Mouse (Mus musculus) MEL (cell line): ENCODE results near the gene Kdm7a. TPM values are rescaled to one million over a fixed set of nuclear protein-coding genes. Genes with fewer than 3 reads are reported as not detected.

Experiments
- DNase-seq: peaks from one replicate; pipeline ENCODE4 v3.0.0; 2011; ENCODE audit warnings: low read depth, low spot score
- H3K27ac ChIP-seq: 2 replicates; pipeline ENCODE4 v1.5.1; 2012; ENCODE audit warnings: low read depth, mild to moderate bottlenecking, control low read depth, low read length, moderate library complexity; ENCODE audit not compliant: control insufficient read depth
- H3K27me3 ChIP-seq, 2 experiments: fragments of 150-350 bp in 1 of 2; sonication (generic) in 1 of 2; 2 replicates each; pipeline ENCODE4 v1.6.1; 2012; ENCODE audit warnings: low read length in 2 of 2, mild to moderate bottlenecking in 2 of 2, improper control_type of control experiment in 1 of 2, moderate library complexity in 1 of 2; ENCODE audit not compliant: insufficient read depth in 2 of 2, control insufficient read depth in 1 of 2
- H3K36me3 ChIP-seq, 2 experiments: 2 replicates each; pipeline ENCODE4 v1.6.1; 2012 to 2014; ENCODE audit warnings: low read length in 2 of 2, improper control_type of control experiment in 1 of 2, inconsistent platforms in 1 of 2, mild to moderate bottlenecking in 1 of 2; ENCODE audit not compliant: insufficient read depth in 2 of 2, control insufficient read depth in 1 of 2
- H3K4me1 ChIP-seq, 2 experiments: fragments of 150-350 bp in 1 of 2; sonication (generic) in 1 of 2; 2 replicates each; pipeline ENCODE4 v1.6.1; 2012; ENCODE audit warnings: low read length in 2 of 2, improper control_type of control experiment in 1 of 2, mild to moderate bottlenecking in 1 of 2; ENCODE audit not compliant: insufficient read depth in 2 of 2, control insufficient read depth in 1 of 2
- H3K4me3 ChIP-seq, 2 experiments: fragments of 150-350 bp in 1 of 2; sonication (generic) in 1 of 2; 2 replicates each; pipeline ENCODE4 v1.5.1; 2012; ENCODE audit warnings: low read depth in 2 of 2, low read length in 2 of 2, mild to moderate bottlenecking in 2 of 2, moderate library complexity in 2 of 2, control low read depth in 1 of 2, improper control_type of control experiment in 1 of 2; ENCODE audit not compliant: control insufficient read depth in 1 of 2, insufficient read depth in 1 of 2
- H3K79me2 ChIP-seq: 2 replicates; pipeline ENCODE4 v1.6.1; 2012; ENCODE audit warnings: mild to moderate bottlenecking, low read length, moderate library complexity; ENCODE audit not compliant: control insufficient read depth, poor library complexity, insufficient read depth
- H3K9ac ChIP-seq: 2 replicates; pipeline ENCODE4 v1.6.1; 2012; ENCODE audit warnings: low read depth, mild to moderate bottlenecking, control low read depth, low read length, moderate library complexity; ENCODE audit not compliant: control insufficient read depth, poor library complexity, severe bottlenecking
- H3K9me3 ChIP-seq: fragments of 150-350 bp; sonication (generic); replicated peaks from 2 replicates; pipeline ENCODE4 v1.6.1; 2012; ENCODE audit warnings: mild to moderate bottlenecking, low read length, improper control_type of control experiment, moderate library complexity; ENCODE audit not compliant: insufficient read depth
- BHLHE40 ChIP-seq: IDR thresholded peaks from 2 replicates; pipeline ENCODE4 v1.6.1; 2012; ENCODE audit warnings: low read depth, mild to moderate bottlenecking, inconsistent platforms, low read length, improper control_type of control experiment, borderline replicate concordance
- CHD1 ChIP-seq: IDR thresholded peaks from 2 replicates; pipeline ENCODE4 v1.6.1; 2012; ENCODE audit warnings: low read depth, mild to moderate bottlenecking, inconsistent platforms, low read length, improper control_type of control experiment
- E2F4 ChIP-seq: IDR thresholded peaks from 2 replicates; pipeline ENCODE4 v1.6.1; 2011; ENCODE audit warnings: low read depth, low read length, improper control_type of control experiment, borderline replicate concordance
- ELF1 ChIP-seq: IDR thresholded peaks from 2 replicates; pipeline ENCODE4 v1.6.1; 2014; ENCODE audit warnings: low read depth, mild to moderate bottlenecking, inconsistent platforms, low read length, improper control_type of control experiment, moderate library complexity
- EP300 ChIP-seq, 2 experiments: IDR thresholded peaks; 2 replicates each; pipeline ENCODE4 v1.6.1; 2011; ENCODE audit warnings: improper control_type of control experiment in 2 of 2, low read length in 2 of 2, low read depth in 1 of 2, mild to moderate bottlenecking in 1 of 2
- ETS1 ChIP-seq: IDR thresholded peaks from 2 replicates; pipeline ENCODE4 v1.6.1; 2012; ENCODE audit warnings: low read depth, mild to moderate bottlenecking, inconsistent platforms, low read length, improper control_type of control experiment, moderate library complexity
- GABPA ChIP-seq: IDR thresholded peaks from 2 replicates; pipeline ENCODE4 v1.6.1; 2012; ENCODE audit warnings: low read depth, mild to moderate bottlenecking, inconsistent platforms, low read length, improper control_type of control experiment, moderate library complexity
- GATA1 ChIP-seq: IDR thresholded peaks from 2 replicates; pipeline ENCODE4 v1.6.1; 2011; ENCODE audit warnings: low read depth, low read length, improper control_type of control experiment
- HCFC1 ChIP-seq: IDR thresholded peaks from 2 replicates; pipeline ENCODE4 v1.6.1; 2012; ENCODE audit warnings: low read depth, mild to moderate bottlenecking, inconsistent platforms, low read length, improper control_type of control experiment, moderate library complexity
- KAT2A ChIP-seq: conservative IDR thresholded peaks from 2 replicates; pipeline ENCODE4 v1.6.1; 2012; ENCODE audit warnings: low read depth, low read length, improper control_type of control experiment, inconsistent platforms
- MAFK ChIP-seq: IDR thresholded peaks from 2 replicates; pipeline ENCODE4 v1.6.1; 2011; ENCODE audit warnings: low read depth, mild to moderate bottlenecking, low read length, improper control_type of control experiment, borderline replicate concordance
- MAX ChIP-seq: IDR thresholded peaks from 2 replicates; pipeline ENCODE4 v1.6.1; 2011; ENCODE audit warnings: low read length, improper control_type of control experiment
- MAZ ChIP-seq: IDR thresholded peaks from 2 replicates; pipeline ENCODE4 v1.6.1; 2012; ENCODE audit warnings: low read depth, mild to moderate bottlenecking, inconsistent platforms, low read length, improper control_type of control experiment
- MEF2A ChIP-seq: IDR thresholded peaks from 2 replicates; pipeline ENCODE4 v1.6.1; 2014; ENCODE audit warnings: low read depth, mild to moderate bottlenecking, inconsistent platforms, low read length, improper control_type of control experiment; ENCODE audit not compliant: poor library complexity, insufficient replicate concordance, severe bottlenecking; ENCODE audit errors: extremely low read depth
- MXI1 ChIP-seq: IDR thresholded peaks from 2 replicates; pipeline ENCODE4 v1.6.1; 2011; ENCODE audit warnings: mild to moderate bottlenecking, low read depth, low read length, improper control_type of control experiment
- MYB ChIP-seq: IDR thresholded peaks from 2 replicates; pipeline ENCODE4 v1.6.1; 2011; ENCODE audit warnings: mild to moderate bottlenecking, low read depth, low read length, improper control_type of control experiment
- MYC ChIP-seq: IDR thresholded peaks from 2 replicates; pipeline ENCODE4 v1.6.1; 2011; ENCODE audit warnings: low read depth, mild to moderate bottlenecking, low read length, improper control_type of control experiment, moderate library complexity
- NELFE ChIP-seq: IDR thresholded peaks from 2 replicates; pipeline ENCODE4 v1.6.1; 2011; ENCODE audit warnings: low read depth, low read length, improper control_type of control experiment
- NRF1 ChIP-seq: IDR thresholded peaks from 2 replicates; pipeline ENCODE4 v1.6.1; 2014; ENCODE audit warnings: low read depth, mild to moderate bottlenecking, inconsistent platforms, low read length, improper control_type of control experiment, moderate library complexity; ENCODE audit not compliant: poor library complexity, insufficient read depth, severe bottlenecking
- POLR2AphosphoS2 ChIP-seq: IDR thresholded peaks from 2 replicates; pipeline ENCODE4 v1.6.1; 2011; ENCODE audit warnings: low read length, improper control_type of control experiment
- POLR2AphosphoS5 ChIP-seq: IDR thresholded peaks from 2 replicates; pipeline ENCODE4 v1.6.1; 2012; ENCODE audit warnings: low read depth, borderline replicate concordance, mild to moderate bottlenecking, inconsistent platforms, low read length, moderate library complexity, mixed read lengths
- RCOR1 ChIP-seq: IDR thresholded peaks from 2 replicates; pipeline ENCODE4 v1.6.1; 2012; ENCODE audit warnings: low read depth, mild to moderate bottlenecking, inconsistent platforms, low read length, improper control_type of control experiment
- SIN3A ChIP-seq: IDR thresholded peaks from 2 replicates; pipeline ENCODE4 v1.6.1; 2012; ENCODE audit warnings: low read length, improper control_type of control experiment, inconsistent platforms
- SMC3 ChIP-seq: IDR thresholded peaks from 2 replicates; pipeline ENCODE4 v1.6.1; 2011; ENCODE audit warnings: low read depth, low read length, improper control_type of control experiment
- TAL1 ChIP-seq: IDR thresholded peaks from 2 replicates; pipeline ENCODE4 v1.6.1; 2012; ENCODE audit warnings: mild to moderate bottlenecking, inconsistent platforms, low read length, moderate library complexity, mixed read lengths
- TCF12 ChIP-seq: IDR thresholded peaks from 2 replicates; pipeline ENCODE4 v1.6.1; 2014; ENCODE audit warnings: low read depth, mild to moderate bottlenecking, inconsistent platforms, low read length, improper control_type of control experiment, moderate library complexity
- UBTF ChIP-seq: IDR thresholded peaks from 2 replicates; pipeline ENCODE4 v1.6.1; 2012; ENCODE audit warnings: low read depth, mild to moderate bottlenecking, inconsistent platforms, low read length, improper control_type of control experiment, moderate library complexity, borderline replicate concordance; ENCODE audit not compliant: insufficient read depth
- USF1 ChIP-seq: IDR thresholded peaks from 2 replicates; pipeline ENCODE4 v1.6.1; 2014; ENCODE audit warnings: low read depth, mild to moderate bottlenecking, inconsistent platforms, low read length, improper control_type of control experiment, moderate library complexity
- USF2 ChIP-seq, 2 experiments: IDR thresholded peaks; 2 replicates each; pipeline ENCODE4 v1.6.1; 2011 to 2012; ENCODE audit warnings: improper control_type of control experiment in 2 of 2, low read length in 2 of 2, borderline replicate concordance in 1 of 2, inconsistent platforms in 1 of 2, low read depth in 1 of 2, mild to moderate bottlenecking in 1 of 2; ENCODE audit not compliant: insufficient read depth in 1 of 2
- ZC3H11A ChIP-seq: IDR thresholded peaks from 2 replicates; pipeline ENCODE4 v1.6.1; 2012; ENCODE audit warnings: low read depth, mild to moderate bottlenecking, inconsistent platforms, low read length, improper control_type of control experiment
- ZKSCAN1 ChIP-seq: IDR thresholded peaks from 2 replicates; pipeline ENCODE4 v1.6.1; 2012; ENCODE audit warnings: low read depth, mild to moderate bottlenecking, inconsistent platforms, low read length, improper control_type of control experiment, moderate library complexity
- ZMIZ1 ChIP-seq: IDR thresholded peaks from 2 replicates; pipeline ENCODE4 v1.6.1; 2012; ENCODE audit warnings: low read depth, mild to moderate bottlenecking, inconsistent platforms, low read length, improper control_type of control experiment, moderate library complexity
- ZNF384 ChIP-seq: IDR thresholded peaks from 2 replicates; pipeline ENCODE4 v1.6.1; 2012; ENCODE audit warnings: low read depth, mild to moderate bottlenecking, inconsistent platforms, low read length, improper control_type of control experiment
- polyA plus RNA-seq, 2 experiments: library from polyadenylated mRNA; stranded (reverse) in 1 of 2; unstranded in 1 of 2; fragments of >175 nt in 1 of 2; fragments of >200 nt in 1 of 2; gene quantifications; 2 replicates each; pipeline versions ENCODE4 v1.2.1 to v1.2.4; 2012; ENCODE audit warnings: low replicate concordance in 2 of 2, low read depth in 1 of 2; ENCODE audit not compliant: insufficient read length in 2 of 2, insufficient read depth in 1 of 2, missing spikeins in 1 of 2
- total RNA-seq: library from RNA; depleted of rRNA; stranded (reverse); fragments of 300-350 nt; gene quantifications from 2 replicates; pipeline ENCODE4 v1.2.3, GENCODE M21; 2012

Kdm7a gene
- total and polyA plus RNA-seq, 3 experiments: 1.7 to 2.5 TPM; not detected in 1

- TF ChIP-seq EP300 (IDR thresholded peaks at IDR 0.05; ENCODE audit: low read depth in 1 of 2, low read length in 2 of 2) (0 out of 4 replicates have a peak, but pooled peaks of 1 of the 2 experiments have one; percentile 7), ZC3H11A (peak; percentile 3; the same call in 1 of the 2 replicates), TAL1 (no peak), GABPA (no peak)
Measured at GRCm38 (mm10) chr6:39205064-39205649, 1.4 kb downstream of the Kdm7a start (continued).

DNA sequence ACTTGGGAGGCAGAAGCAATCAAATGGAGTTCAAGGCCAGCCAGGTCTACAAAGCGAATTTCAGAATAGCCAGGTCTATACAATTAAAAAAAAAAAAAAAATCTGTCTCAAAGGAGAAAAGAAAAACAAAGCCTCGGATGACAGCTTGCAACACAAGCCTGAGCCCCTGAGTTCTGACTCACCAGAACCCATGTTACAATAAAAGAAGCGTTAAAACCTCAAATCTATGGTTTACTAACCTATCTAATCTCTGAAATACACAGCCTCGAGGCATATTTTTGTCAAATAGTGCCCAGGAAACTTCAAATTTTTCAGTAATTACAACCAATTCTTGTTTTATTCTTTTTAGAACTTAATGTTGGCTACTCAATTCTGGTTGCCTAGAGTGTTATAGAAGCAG lies 2.1 kb downstream of the Kdm7a start:
- peak overlapping the region; percentile 41; the same call in 1 of the 2 replicates for H3K27ac ChIP-seq
- no peaks in the 10 kb centered on the region for H3K27me3 ChIP-seq
- peaks cover 0 to 12% of the 10 kb centered on the region in 2 experiments; a peak in 2 of 4 replicates for H3K36me3 ChIP-seq
- H3K9me3 ChIP-seq: no peaks in the 10 kb centered on the region
- H3K4me1 ChIP-seq: peaks cover 10 to 13% of the 10 kb centered on the region in 2 experiments
- H3K4me3 ChIP-seq: peak overlapping the region; percentile 3 to 52
- H3K79me2 ChIP-seq: peaks cover 7% of the 10 kb centered on the region
- DNase-seq: peak; percentile 49
- H3K9ac ChIP-seq: peak overlapping the region; percentile 6; the same call in 1 of the 2 replicates
- TF ChIP-seq ETS1: no peak
- no peak for TF ChIP-seq SMC3
- no peak for TF ChIP-seq TCF12
- no peak for TF ChIP-seq POLR2AphosphoS2
- 0 out of 2 replicates have a peak, but pooled peaks have one; percentile 18 for TF ChIP-seq MXI1
- TF ChIP-seq MYB: no peak
- 0 out of 2 replicates have a peak, but pooled peaks have one; percentile 10 for TF ChIP-seq MEF2A
- TF ChIP-seq ZNF384: peak; percentile 58
- no peak for TF ChIP-seq USF2 (IDR thresholded peaks at IDR 0.05; ENCODE audit: borderline replicate concordance in 1 of 2, insufficient read depth in 1 of 2, low read depth in 1 of 2, low read length in 2 of 2)
- TF ChIP-seq NELFE: no peak
- TF ChIP-seq USF1: no peak
- TF ChIP-seq GATA1: no peak
- no peak; the same call in 1 of the 2 replicates for TF ChIP-seq SIN3A
- no peak; the same call in 1 of the 2 replicates for TF ChIP-seq RCOR1
- peak; percentile 58 to 64 for TF ChIP-seq EP300 (IDR thresholded peaks at IDR 0.05; ENCODE audit: low read depth in 1 of 2, low read length in 2 of 2)
- no peak for TF ChIP-seq CHD1
- no peak for TF ChIP-seq POLR2AphosphoS5
- TF ChIP-seq ZC3H11A: no peak
- no peak for TF ChIP-seq BHLHE40
- TF ChIP-seq MYC: no peak
- TF ChIP-seq NRF1: no peak
- no peak for TF ChIP-seq E2F4
- TF ChIP-seq MAFK: no peak
- TF ChIP-seq HCFC1: no peak
- no peak for TF ChIP-seq ZMIZ1
- no peak for TF ChIP-seq ELF1
- no peak for TF ChIP-seq GABPA
- TF ChIP-seq KAT2A: no peak
- no peak for TF ChIP-seq ZKSCAN1
- no peak for TF ChIP-seq MAZ
- no peak for TF ChIP-seq MAX
- TF ChIP-seq UBTF: no peak
